Mouse (Mus musculus) heart, adult 2 months (tissue): ENCODE data around the gene Tmprss9. TPM values are rescaled to one million over a fixed set of nuclear protein-coding genes. Genes with fewer than 3 reads are reported as not detected.

Experiments used
- DNase-seq, 2 experiments: peaks; one replicate each; pipeline ENCODE4 v3.0.0; 2021
- H3K27ac ChIP-seq: fragments of 200-600 bp; 2 replicates; pipeline ENCODE4 v1.8.1; 2022
- H3K27me3 ChIP-seq: fragments of 200-500 bp; 2 replicates; pipeline ENCODE4 v1.6.1; 2012; ENCODE audit warnings: mild to moderate bottlenecking, low read length, inconsistent platforms, mixed read lengths; ENCODE audit not compliant: control insufficient read depth, insufficient read depth
- H3K36me3 ChIP-seq: fragments of 200-500 bp; 2 replicates; pipeline ENCODE4 v1.6.1; 2012; ENCODE audit warnings: low read length, inconsistent platforms; ENCODE audit not compliant: control insufficient read depth, insufficient read depth
- H3K4me1 ChIP-seq: fragments of 200-500 bp; 2 replicates; pipeline ENCODE4 v1.6.1; 2011; ENCODE audit warnings: low read length; ENCODE audit not compliant: control insufficient read depth, insufficient read depth
- H3K4me3 ChIP-seq: fragments of 200-600 bp; 2 replicates; pipeline ENCODE4 v1.8.1; 2022
- H3K79me2 ChIP-seq: fragments of 200-500 bp; replicated peaks from 2 replicates; pipeline ENCODE4 v1.6.1; 2012; ENCODE audit warnings: mild to moderate bottlenecking, inconsistent platforms, low read length, moderate library complexity, mixed read lengths; ENCODE audit not compliant: control insufficient read depth, insufficient read depth
- H3K9ac ChIP-seq: fragments of 200-500 bp; 2 replicates; pipeline ENCODE4 v1.6.1; 2012; ENCODE audit warnings: low read depth, mild to moderate bottlenecking, control low read depth, inconsistent platforms, low read length, mixed read lengths
- CTCF ChIP-seq: fragments of 200-600 bp; IDR thresholded peaks from 2 replicates; pipeline ENCODE4 v1.8.1; 2022; ENCODE audit warnings: antibody characterized with exemption, mild to moderate bottlenecking, moderate library complexity
- EP300 ChIP-seq: fragments of 200-500 bp; IDR thresholded peaks from 2 replicates; pipeline ENCODE4 v1.6.1; 2011; ENCODE audit warnings: low read depth, low read length, control low read depth; ENCODE audit not compliant: insufficient read depth
- POLR2A ChIP-seq: fragments of 200-500 bp; IDR thresholded peaks from 2 replicates; pipeline ENCODE4 v1.6.1; 2011; ENCODE audit warnings: mild to moderate bottlenecking, low read depth, low read length, control low read depth; ENCODE audit not compliant: insufficient read depth
- WGBS: fragments of 180-500 bp; shearing (Covaris S2); methylation state at CpG from one replicate; pipeline ENCODE4 v1.1.7; 2018; 5-methylcytosine and 5-hydroxymethylcytosine counted together
- intact Hi-C: fragments of 180-260 bp; cut with DNase I; formaldehyde crosslinking; loops from one replicate; pipeline ENCODE4 v1.15.1; 2025
- polyA plus RNA-seq: library from polyadenylated mRNA; depleted of rRNA; stranded (reverse); fragments of >200 nt; gene quantifications from 2 replicates; pipeline ENCODE4 v1.2.3, GENCODE M21; 2012
- total RNA-seq, 2 experiments: library from RNA; stranded (reverse); gene quantifications; 2 replicates each; pipeline ENCODE4 v1.2.3; 2021

Gene Tmprss9
- total and polyA plus RNA-seq, 3 experiments, result 0.02 TPM; not detected in 2

DNA sequence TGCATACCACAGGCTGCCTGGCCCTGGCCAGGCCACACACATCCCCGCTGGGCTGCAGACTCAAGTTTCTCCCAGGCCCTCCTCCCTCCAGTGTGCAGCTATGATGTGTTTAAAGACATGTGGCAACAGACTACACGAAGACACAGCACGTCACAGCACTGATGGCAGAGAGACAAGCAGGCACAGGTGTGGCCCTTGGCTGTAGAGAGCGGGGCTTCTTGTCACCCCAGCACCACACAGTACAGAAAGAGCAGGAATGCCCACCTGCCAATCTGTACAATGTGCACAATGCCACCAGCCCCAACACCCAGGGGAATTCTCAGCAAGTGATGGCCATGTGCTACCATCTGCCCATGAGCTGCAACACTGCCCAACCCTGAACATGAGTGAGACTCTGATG, 39.7 kb downstream of the Tmprss9 start:
- H3K4me1 ChIP-seq, result no peaks in the 10 kb centered on the region
- no peak overlapping the region for H3K27ac ChIP-seq
- no peaks in the 10 kb centered on the region for H3K79me2 ChIP-seq
- no peaks in the 10 kb centered on the region for H3K36me3 ChIP-seq
- 89% methylated on average over 4 of the region's 4 CpGs for WGBS
- H3K27me3 ChIP-seq, result no peaks in the 10 kb centered on the region
- no peak overlapping the region for H3K9ac ChIP-seq
- TF ChIP-seq EP300, result no peak
- intact Hi-C loops, result no loop called here
- no peak overlapping the region for H3K4me3 ChIP-seq
- DNase-seq, result no peak

DNA sequence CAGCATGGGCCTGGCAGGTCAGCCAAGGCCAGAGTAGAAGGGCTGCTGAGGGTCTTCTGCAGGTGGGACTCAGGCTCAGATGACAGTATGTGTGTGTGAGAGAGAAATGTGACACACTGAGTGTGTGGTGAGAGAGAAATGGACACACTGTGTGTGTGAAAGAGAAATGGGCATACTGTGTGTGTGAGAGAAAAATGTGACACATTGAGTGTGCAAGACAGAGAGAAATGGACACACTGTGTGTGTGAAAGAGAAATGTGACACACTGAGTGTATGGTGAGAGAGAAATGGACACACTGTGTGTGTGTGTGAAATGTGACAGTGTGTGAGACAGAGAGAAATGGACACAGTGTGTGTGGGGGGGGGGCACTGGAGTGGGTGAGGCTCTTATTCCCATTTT, 40.2 kb downstream of the Tmprss9 start:
- H3K79me2 ChIP-seq, result no peaks in the 10 kb centered on the region
- TF ChIP-seq EP300 (no peak), CTCF (no peak), POLR2A (no peak)
- DNase-seq, result no peak
- no peaks in the 10 kb centered on the region for H3K27me3 ChIP-seq
- H3K36me3 ChIP-seq, result no peaks in the 10 kb centered on the region
- H3K4me1 ChIP-seq, result no peaks in the 10 kb centered on the region
- H3K4me3 ChIP-seq, result no peak overlapping the region
- no peak overlapping the region for H3K27ac ChIP-seq
- H3K9ac ChIP-seq, result no peak overlapping the region
- intact Hi-C loops, result no loop called here

GRCm38 (mm10) chr10:80913364-80914011, 41.8 kb downstream of the Tmprss9 start:
- no peaks in the 10 kb centered on the region for H3K79me2 ChIP-seq
- peaks cover 2% of the 10 kb centered on the region; the same call in 1 of the 2 replicates for H3K4me1 ChIP-seq
- 80% methylated on average over 7 of the region's 8 CpGs for WGBS
- H3K9ac ChIP-seq, result no peak overlapping the region
- H3K36me3 ChIP-seq, result no peaks in the 10 kb centered on the region
- no peaks in the 10 kb centered on the region for H3K27me3 ChIP-seq
- no peak for TF ChIP-seq EP300
- no peak for TF ChIP-seq POLR2A
- TF ChIP-seq CTCF, result no peak
- H3K4me3 ChIP-seq, result no peak overlapping the region
- intact Hi-C loops, result no loop called here
- no peak overlapping the region for H3K27ac ChIP-seq
- no peak for DNase-seq

DNA sequence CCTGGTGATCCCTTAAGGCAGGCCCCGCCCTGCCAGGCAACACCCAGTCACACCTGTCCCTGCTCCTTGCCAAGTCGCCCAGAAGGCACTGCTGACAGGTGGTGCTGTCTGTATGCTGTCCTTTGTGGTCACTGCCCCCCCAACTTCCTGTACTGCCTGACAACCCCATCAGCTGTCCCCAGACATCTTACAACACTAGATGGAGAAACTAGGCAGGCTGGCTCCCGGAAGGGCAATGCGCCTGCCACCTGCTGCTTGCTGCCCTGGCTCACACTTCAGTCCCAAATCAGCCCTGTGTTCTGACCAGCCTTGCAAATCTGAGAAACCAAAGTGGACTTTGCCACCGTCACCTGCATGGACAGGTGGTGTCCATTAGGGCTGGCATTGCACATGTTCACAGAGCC, 42.6 kb downstream of the Tmprss9 start:
- Histone ChIP-seq H3K4me3 (no peak overlapping the region), H3K27ac (no peak overlapping the region), H3K4me1 (peaks cover 2% of the 10 kb centered on the region; the same call in 1 of the 2 replicates), H3K36me3 (no peaks in the 10 kb centered on the region), H3K9ac (no peak overlapping the region), H3K27me3 (no peaks in the 10 kb centered on the region), H3K79me2 (no peaks in the 10 kb centered on the region)
- TF ChIP-seq CTCF (no peak), EP300 (no peak), POLR2A (no peak)
- DNase-seq, result no peak
- intact Hi-C loops, result no loop called here
- 85% methylated on average over 5 of the region's 5 CpGs for WGBS

DNA sequence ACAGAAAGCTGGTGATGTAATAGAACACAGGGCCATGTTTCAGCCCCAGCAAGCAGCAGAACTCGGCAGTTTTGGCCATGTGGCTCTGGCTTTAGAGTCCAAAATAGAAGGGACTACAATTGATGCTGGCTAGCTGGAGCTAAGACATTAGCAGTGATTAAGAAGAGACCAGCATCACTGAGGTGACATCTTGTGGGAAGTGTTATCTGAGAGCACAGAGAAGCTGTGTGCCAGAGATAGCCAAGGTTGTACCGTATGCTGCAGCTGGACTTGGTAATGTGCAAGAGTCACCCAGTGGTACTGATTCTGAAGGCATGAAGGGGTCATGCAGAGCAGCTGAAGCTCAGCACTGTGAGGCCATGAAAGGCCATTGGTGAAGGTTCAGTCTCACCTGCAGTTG, 43.6 kb downstream of the Tmprss9 start:
- Histone ChIP-seq H3K79me2 (no peaks in the 10 kb centered on the region), H3K27me3 (no peaks in the 10 kb centered on the region), H3K9ac (no peak overlapping the region), H3K36me3 (no peaks in the 10 kb centered on the region), H3K4me3 (no peak overlapping the region), H3K27ac (no peak overlapping the region), H3K4me1 (peaks cover 2% of the 10 kb centered on the region; the same call in 1 of the 2 replicates)
- 71% methylated on average over 2 of the region's 2 CpGs for WGBS
- intact Hi-C loops, result no loop called here
- no peak for TF ChIP-seq EP300
- no peak for TF ChIP-seq POLR2A
- DNase-seq, result no peak

- H3K36me3 ChIP-seq, result no peaks in the 10 kb centered on the region
- no peak overlapping the region for H3K9ac ChIP-seq
- no peak for TF ChIP-seq CTCF
- TF ChIP-seq EP300, result no peak
- no peak for TF ChIP-seq POLR2A
- H3K4me1 ChIP-seq, result peaks cover 2% of the 10 kb centered on the region; the same call in 1 of the 2 replicates
- intact Hi-C loops, result no loop called here
- H3K27me3 ChIP-seq, result no peaks in the 10 kb centered on the region
- no peak overlapping the region for H3K27ac ChIP-seq
- DNase-seq, result no peak
- 76% methylated on average over 4 of the region's 4 CpGs for WGBS
- no peak overlapping the region for H3K4me3 ChIP-seq
- H3K79me2 ChIP-seq, result no peaks in the 10 kb centered on the region
These were observed 44.1 kb downstream of the Tmprss9 start for GRCm38 (mm10) chr10:80915736-80916135.

DNA sequence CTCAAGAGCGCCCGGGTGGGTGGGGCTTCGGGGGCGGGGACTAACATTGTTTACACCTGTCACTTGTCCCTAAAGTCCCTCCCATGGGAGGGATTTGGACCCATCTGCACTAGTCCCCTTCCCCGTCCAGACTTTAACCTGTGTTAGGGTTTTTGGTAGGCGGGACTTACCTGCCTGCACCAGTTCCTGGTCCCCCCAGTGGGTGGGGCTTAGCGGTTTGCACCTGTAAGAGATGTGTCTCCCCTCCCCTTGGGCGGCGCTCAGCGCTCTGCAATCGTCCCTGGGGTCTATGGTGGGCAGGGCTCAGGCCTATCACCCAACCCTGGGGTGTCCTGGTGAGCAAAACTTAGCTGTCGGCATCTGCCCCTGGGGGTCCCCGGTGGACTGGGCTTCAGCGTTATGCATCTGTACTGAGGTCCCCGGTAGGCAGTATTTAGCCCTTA, 45.7 kb downstream of the Tmprss9 start:
- 4% methylated on average over 15 of the region's 15 CpGs for WGBS

More for the DNA sequence above, 45.7 kb downstream of the Tmprss9 start:
- H3K27me3 ChIP-seq, result no peaks in the 10 kb centered on the region
- TF ChIP-seq CTCF (no peak), POLR2A (no peak), EP300 (no peak)
- H3K9ac ChIP-seq, result peak overlapping the region; percentile 74; the same call in 1 of the 2 replicates
- intact Hi-C loops, result no loop called here
- no peaks in the 10 kb centered on the region for H3K79me2 ChIP-seq
- DNase-seq, result no peak
- peak overlapping the region; percentile 76 for H3K4me3 ChIP-seq
- no peaks in the 10 kb centered on the region for H3K36me3 ChIP-seq
- H3K4me1 ChIP-seq, result peaks cover 2% of the 10 kb centered on the region; the same call in 1 of the 2 replicates
- H3K27ac ChIP-seq, result no peak overlapping the region
